Mouse (Mus musculus) E14TG2a.4 (cell line): ENCODE results near the gene Zbtb9.
"Not testable (repeated sequence)": the region's sequence is repeated elsewhere in the genome, so short reads cannot be mapped to it uniquely, and the experiment has no call there.

Source experiments
- H3K27me3 ChIP-seq: 2 replicates; pipeline ENCODE4 v1.6.1; 2014; ENCODE audit warnings: low read length, control low read depth; ENCODE audit not compliant: insufficient read depth
- H3K36me3 ChIP-seq: 2 replicates; pipeline ENCODE4 v1.6.1; 2014; ENCODE audit warnings: low read length, control low read depth; ENCODE audit not compliant: insufficient read depth
- H3K4me1 ChIP-seq: replicated peaks from 2 replicates; pipeline ENCODE4 v1.6.1; 2014; ENCODE audit warnings: low read depth, low read length, control low read depth
- H3K4me3 ChIP-seq: replicated peaks from 2 replicates; pipeline ENCODE4 v1.5.1; 2014; ENCODE audit warnings: mild to moderate bottlenecking, low read length
- H3K9me3 ChIP-seq: 2 replicates; pipeline ENCODE4 v1.6.1; 2014; ENCODE audit warnings: low read length, control low read depth
- CTCF ChIP-seq: conservative IDR thresholded peaks from 2 replicates; pipeline ENCODE4 v1.5.1; 2014; ENCODE audit warnings: low read length
- NANOG ChIP-seq: IDR thresholded peaks from 2 replicates; pipeline ENCODE4 v1.6.1; 2014; ENCODE audit warnings: borderline replicate concordance, low read length, mixed read lengths
- POU5F1 ChIP-seq: IDR thresholded peaks from 2 replicates; pipeline ENCODE4 v1.6.1; 2014; ENCODE audit warnings: low read length, borderline replicate concordance

Gene Zbtb9

GRCm38 (mm10) chr17:26974547-26974946, 1.6 kb downstream of the Zbtb9 start:
- H3K27me3 ChIP-seq, result no peaks in the 10 kb centered on the region
- peaks cover 63% of the 10 kb centered on the region for H3K4me1 ChIP-seq
- TF ChIP-seq CTCF, result no peak
- TF ChIP-seq POU5F1, result no peak
- TF ChIP-seq NANOG, result no peak
- peak overlapping the region; percentile 95 for H3K4me3 ChIP-seq
- peaks cover 56% of the 10 kb centered on the region for H3K36me3 ChIP-seq
- H3K9me3 ChIP-seq, result no peaks in the 10 kb centered on the region

GRCm38 (mm10) chr17:26975415-26975814, 2.4 kb downstream of the Zbtb9 start:
- peaks cover 59% of the 10 kb centered on the region for H3K4me1 ChIP-seq
- H3K9me3 ChIP-seq, result no peaks in the 10 kb centered on the region
- TF ChIP-seq CTCF, result no peak
- no peak for TF ChIP-seq NANOG
- no peak for TF ChIP-seq POU5F1
- H3K27me3 ChIP-seq, result no peaks in the 10 kb centered on the region
- H3K4me3 ChIP-seq, result no peak overlapping the region
- H3K36me3 ChIP-seq, result peaks cover 63% of the 10 kb centered on the region

GRCm38 (mm10) chr17:26977354-26977753, 4.4 kb downstream of the Zbtb9 start:
- peak; percentile 37 for TF ChIP-seq CTCF
- Histone ChIP-seq H3K4me1 (peaks cover 40% of the 10 kb centered on the region), H3K36me3 (peaks cover 71% of the 10 kb centered on the region)
- not testable (repeated sequence) for H3K27me3 ChIP-seq, H3K9me3 ChIP-seq, H3K4me3 ChIP-seq

GRCm38 (mm10) chr17:26979426-26979825, 6.5 kb downstream of the Zbtb9 start:
- H3K4me1 ChIP-seq, result peaks cover 29% of the 10 kb centered on the region
- no peaks in the 10 kb centered on the region for H3K27me3 ChIP-seq
- no peak overlapping the region for H3K4me3 ChIP-seq
- H3K36me3 ChIP-seq, result peaks cover 65% of the 10 kb centered on the region
- no peak for TF ChIP-seq POU5F1
- no peak for TF ChIP-seq NANOG
- no peak for TF ChIP-seq CTCF
- H3K9me3 ChIP-seq, result no peaks in the 10 kb centered on the region

- peaks cover 49% of the 10 kb centered on the region for H3K36me3 ChIP-seq
- peaks cover 12% of the 10 kb centered on the region for H3K4me1 ChIP-seq
- H3K4me3 ChIP-seq, result no peak overlapping the region
- no peaks in the 10 kb centered on the region for H3K9me3 ChIP-seq
- no peaks in the 10 kb centered on the region for H3K27me3 ChIP-seq
- TF ChIP-seq NANOG (no peak), POU5F1 (no peak), CTCF (no peak)
Measured at GRCm38 (mm10) chr17:26981050-26981449, 8.1 kb downstream of the Zbtb9 start.

GRCm38 (mm10) chr17:26983382-26983781, 10.4 kb downstream of the Zbtb9 start:
- no peaks in the 10 kb centered on the region for H3K27me3 ChIP-seq
- H3K4me1 ChIP-seq, result no peaks in the 10 kb centered on the region; the same call in 1 of the 2 replicates
- H3K9me3 ChIP-seq, result no peaks in the 10 kb centered on the region; the same call in 1 of the 2 replicates
- TF ChIP-seq CTCF (no peak), NANOG (no peak), POU5F1 (no peak)
- no peak overlapping the region for H3K4me3 ChIP-seq
- peaks cover 27% of the 10 kb centered on the region for H3K36me3 ChIP-seq

- TF ChIP-seq POU5F1 (no peak), NANOG (no peak), CTCF (no peak)
- no peaks in the 10 kb centered on the region for H3K27me3 ChIP-seq
- H3K4me1 ChIP-seq, result peaks cover 9% of the 10 kb centered on the region
- peaks cover 6% of the 10 kb centered on the region for H3K36me3 ChIP-seq
- H3K9me3 ChIP-seq, result no peaks in the 10 kb centered on the region; the same call in 1 of the 2 replicates
- no peak overlapping the region for H3K4me3 ChIP-seq
Measured at GRCm38 (mm10) chr17:26985503-26986179, 12.7 kb downstream of the Zbtb9 start.

GRCm38 (mm10) chr17:26990521-26990920, 17.6 kb downstream of the Zbtb9 start:
- peaks cover 31% of the 10 kb centered on the region for H3K4me1 ChIP-seq
- no peak overlapping the region for H3K4me3 ChIP-seq
- no peaks in the 10 kb centered on the region for H3K36me3 ChIP-seq
- TF ChIP-seq NANOG (no peak), CTCF (no peak), POU5F1 (no peak)
- no peaks in the 10 kb centered on the region for H3K27me3 ChIP-seq
- H3K9me3 ChIP-seq, result no peaks in the 10 kb centered on the region; the same call in 1 of the 2 replicates

- Histone ChIP-seq H3K9me3 (no peaks in the 10 kb centered on the region), H3K27me3 (no peaks in the 10 kb centered on the region), H3K4me1 (peaks cover 65% of the 10 kb centered on the region), H3K36me3 (no peaks in the 10 kb centered on the region), H3K4me3 (peak overlapping the region; percentile 37)
- TF ChIP-seq CTCF (no peak), NANOG (no peak), POU5F1 (no peak)
Measured at GRCm38 (mm10) chr17:26994410-26994809, 21.4 kb downstream of the Zbtb9 start.
